Mouse (Mus musculus): ENCODE results near the gene Clic6. TPM values are rescaled to one million over a fixed set of nuclear protein-coding genes. Genes with fewer than 3 reads are reported as not detected.

Clic6 gene
- polyA plus RNA-seq, 1 experiment: 3.6 TPM

- no peak overlapping the region for H3K27ac ChIP-seq (ENCODE audit: insufficient read depth, low read depth, low read length)
- H3K36me3 ChIP-seq (ENCODE audit: control insufficient read depth, insufficient read depth, low read length): no peaks in the 10 kb centered on the region
- peak; percentile 47 for DNase-seq
- 0 out of 2 replicates have a peak, but pooled peaks cover 4% of the 10 kb centered on the region for H3K4me1 ChIP-seq (ENCODE audit: control insufficient read depth, insufficient read depth, low read length)
- no peaks in the 10 kb centered on the region for H3K27me3 ChIP-seq (replicated peaks; ENCODE audit: control insufficient read depth, insufficient read depth, low read length)
- 72% methylated on average over 10 of the region's 10 CpGs for WGBS
- TF ChIP-seq POLR2A (IDR thresholded peaks at IDR 0.05; ENCODE audit: low read depth, low read length) (no peak), CTCF (conservative IDR thresholded peaks at IDR 0.05; ENCODE audit: insufficient read depth, insufficient read length, low read depth, low read length) (peak; percentile 80)
- no peak overlapping the region for H3K4me3 ChIP-seq (ENCODE audit: insufficient read depth, low read depth, low read length)
Observed at GRCm38 (mm10) chr16:92445377-92445776, 40.2 kb upstream of the Clic6 start.

GRCm38 (mm10) chr16:92449080-92449479, 36.5 kb upstream of the Clic6 start:
- DNase-seq: no peak
- TF ChIP-seq CTCF (conservative IDR thresholded peaks at IDR 0.05; ENCODE audit: insufficient read depth, insufficient read length, low read depth, low read length): no peak
- TF ChIP-seq POLR2A (IDR thresholded peaks at IDR 0.05; ENCODE audit: low read depth, low read length): no peak
- Histone ChIP-seq H3K27me3 (replicated peaks; ENCODE audit: control insufficient read depth, insufficient read depth, low read length) (no peaks in the 10 kb centered on the region), H3K4me1 (ENCODE audit: control insufficient read depth, insufficient read depth, low read length) (no peaks in the 10 kb centered on the region), H3K27ac (ENCODE audit: insufficient read depth, low read depth, low read length) (no peak overlapping the region), H3K4me3 (ENCODE audit: insufficient read depth, low read depth, low read length) (no peak overlapping the region), H3K36me3 (ENCODE audit: control insufficient read depth, insufficient read depth, low read length) (no peaks in the 10 kb centered on the region)
- 92% methylated on average over 14 of the region's 14 CpGs for WGBS

GRCm38 (mm10) chr16:92450331-92450730, 35.2 kb upstream of the Clic6 start:
- Histone ChIP-seq H3K4me3 (ENCODE audit: insufficient read depth, low read depth, low read length) (no peak overlapping the region), H3K36me3 (ENCODE audit: control insufficient read depth, insufficient read depth, low read length) (no peaks in the 10 kb centered on the region), H3K4me1 (ENCODE audit: control insufficient read depth, insufficient read depth, low read length) (no peaks in the 10 kb centered on the region), H3K27ac (ENCODE audit: insufficient read depth, low read depth, low read length) (no peak overlapping the region), H3K27me3 (replicated peaks; ENCODE audit: control insufficient read depth, insufficient read depth, low read length) (no peaks in the 10 kb centered on the region)
- DNase-seq: no peak
- WGBS: 95% methylated on average over 8 of the region's 8 CpGs
- TF ChIP-seq POLR2A (IDR thresholded peaks at IDR 0.05; ENCODE audit: low read depth, low read length): no peak
- no peak for TF ChIP-seq CTCF (conservative IDR thresholded peaks at IDR 0.05; ENCODE audit: insufficient read depth, insufficient read length, low read depth, low read length)

- 78% methylated on average over 17 of the region's 17 CpGs for WGBS
- Histone ChIP-seq H3K4me3 (ENCODE audit: insufficient read depth, low read depth, low read length) (no peak overlapping the region), H3K27me3 (replicated peaks; ENCODE audit: control insufficient read depth, insufficient read depth, low read length) (no peaks in the 10 kb centered on the region), H3K4me1 (ENCODE audit: control insufficient read depth, insufficient read depth, low read length) (no peaks in the 10 kb centered on the region), H3K36me3 (ENCODE audit: control insufficient read depth, insufficient read depth, low read length) (no peaks in the 10 kb centered on the region), H3K27ac (ENCODE audit: insufficient read depth, low read depth, low read length) (no peak overlapping the region)
- TF ChIP-seq POLR2A (IDR thresholded peaks at IDR 0.05; ENCODE audit: low read depth, low read length) (no peak), CTCF (conservative IDR thresholded peaks at IDR 0.05; ENCODE audit: insufficient read depth, insufficient read length, low read depth, low read length) (no peak)
- DNase-seq: no peak
Observed at GRCm38 (mm10) chr16:92451516-92452072, 33.9 kb upstream of the Clic6 start.

- 75% methylated on average over 8 of the region's 8 CpGs for WGBS
- TF ChIP-seq POLR2A (IDR thresholded peaks at IDR 0.05; ENCODE audit: low read depth, low read length) (no peak), CTCF (conservative IDR thresholded peaks at IDR 0.05; ENCODE audit: insufficient read depth, insufficient read length, low read depth, low read length) (peak; percentile 31; the same call in 1 of the 2 replicates)
- H3K4me3 ChIP-seq (ENCODE audit: insufficient read depth, low read depth, low read length): no peak overlapping the region
- no peak overlapping the region for H3K27ac ChIP-seq (ENCODE audit: insufficient read depth, low read depth, low read length)
- no peaks in the 10 kb centered on the region for H3K27me3 ChIP-seq (replicated peaks; ENCODE audit: control insufficient read depth, insufficient read depth, low read length)
- no peak for DNase-seq
- H3K4me1 ChIP-seq (ENCODE audit: control insufficient read depth, insufficient read depth, low read length): no peaks in the 10 kb centered on the region
- no peaks in the 10 kb centered on the region for H3K36me3 ChIP-seq (ENCODE audit: control insufficient read depth, insufficient read depth, low read length)
Observed at GRCm38 (mm10) chr16:92452609-92453008, 32.9 kb upstream of the Clic6 start.

- TF ChIP-seq CTCF (conservative IDR thresholded peaks at IDR 0.05; ENCODE audit: insufficient read depth, insufficient read length, low read depth, low read length) (no peak), POLR2A (IDR thresholded peaks at IDR 0.05; ENCODE audit: low read depth, low read length) (no peak)
Observed at GRCm38 (mm10) chr16:92454002-92454401, 31.5 kb upstream of the Clic6 start.

GRCm38 (mm10) chr16:92454495-92454894, 31.0 kb upstream of the Clic6 start:
- DNase-seq: no peak
- no peak overlapping the region for H3K27ac ChIP-seq (ENCODE audit: insufficient read depth, low read depth, low read length)
- 92% methylated on average over 18 of the region's 18 CpGs for WGBS
- H3K36me3 ChIP-seq (ENCODE audit: control insufficient read depth, insufficient read depth, low read length): no peaks in the 10 kb centered on the region
- no peaks in the 10 kb centered on the region for H3K4me1 ChIP-seq (ENCODE audit: control insufficient read depth, insufficient read depth, low read length)
- TF ChIP-seq POLR2A (IDR thresholded peaks at IDR 0.05; ENCODE audit: low read depth, low read length) (no peak), CTCF (conservative IDR thresholded peaks at IDR 0.05; ENCODE audit: insufficient read depth, insufficient read length, low read depth, low read length) (no peak)
- H3K4me3 ChIP-seq (ENCODE audit: insufficient read depth, low read depth, low read length): no peak overlapping the region
- H3K27me3 ChIP-seq (replicated peaks; ENCODE audit: control insufficient read depth, insufficient read depth, low read length): no peaks in the 10 kb centered on the region

More at GRCm38 (mm10) chr16:92454002-92454401, 31.5 kb upstream of the Clic6 start:
- no peaks in the 10 kb centered on the region for H3K27me3 ChIP-seq (replicated peaks; ENCODE audit: control insufficient read depth, insufficient read depth, low read length)
- H3K36me3 ChIP-seq (ENCODE audit: control insufficient read depth, insufficient read depth, low read length): no peaks in the 10 kb centered on the region
- no peaks in the 10 kb centered on the region for H3K4me1 ChIP-seq (ENCODE audit: control insufficient read depth, insufficient read depth, low read length)
- WGBS: 95% methylated on average over 7 of the region's 7 CpGs
- no peak overlapping the region for H3K27ac ChIP-seq (ENCODE audit: insufficient read depth, low read depth, low read length)
- DNase-seq: no peak
- no peak overlapping the region for H3K4me3 ChIP-seq (ENCODE audit: insufficient read depth, low read depth, low read length)
